Mouse (Mus musculus): ENCODE results near the gene 0610040J01Rik.

The 0610040J01Rik gene

GRCm38 (mm10) chr5:63811819-63812508 is at the start of gene 0610040J01Rik:
Gene 0610040J01Rik (plus strand): TSS chr5:63812363.
- Histone ChIP-seq H3K27me3 (ENCODE audit: control insufficient read depth, insufficient read depth, low read length, poor library complexity, severe bottlenecking) (no peaks in the 10 kb centered on the region; the same call in 1 of the 2 replicates), H3K36me3 (ENCODE audit: control insufficient read depth, insufficient read depth, low read length, poor library complexity, severe bottlenecking) (no peaks in the 10 kb centered on the region)
- DNase-seq (ENCODE audit: low read depth, low spot score) = peak; percentile 89

GRCm38 (mm10) chr5:63765886-63766285 is 46.3 kb upstream of the 0610040J01Rik start:
- no peaks in the 10 kb centered on the region for H3K27me3 ChIP-seq (ENCODE audit: control insufficient read depth, insufficient read depth, low read length, poor library complexity, severe bottlenecking)
- no peak for DNase-seq (ENCODE audit: low read depth, low spot score)
- H3K36me3 ChIP-seq (ENCODE audit: control insufficient read depth, insufficient read depth, low read length, poor library complexity, severe bottlenecking) = no peaks in the 10 kb centered on the region

DNA sequence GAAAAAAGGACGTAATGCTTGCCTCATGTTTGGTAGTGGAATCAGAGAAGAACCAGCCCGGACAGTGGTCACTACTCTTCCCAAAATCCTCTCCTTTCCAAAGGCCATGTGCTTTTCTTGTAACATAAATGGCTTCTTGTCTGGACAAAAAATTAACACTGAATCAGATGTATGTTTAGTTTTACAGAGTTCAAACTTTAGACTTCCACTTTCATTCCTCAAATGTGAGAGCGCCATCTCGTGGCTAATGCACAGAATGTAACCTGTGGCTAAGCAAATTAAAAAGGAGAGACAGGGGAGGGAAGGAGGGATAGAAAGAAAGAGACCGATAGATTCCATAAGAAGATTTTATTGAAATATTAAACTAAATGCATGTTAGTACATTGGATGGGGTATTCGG is 45.4 kb upstream of the 0610040J01Rik start:
- no peaks in the 10 kb centered on the region for H3K27me3 ChIP-seq (ENCODE audit: control insufficient read depth, insufficient read depth, low read length, poor library complexity, severe bottlenecking)
- no peaks in the 10 kb centered on the region for H3K36me3 ChIP-seq (ENCODE audit: control insufficient read depth, insufficient read depth, low read length, poor library complexity, severe bottlenecking)
- peak; percentile 76 for DNase-seq (ENCODE audit: low read depth, low spot score)

DNA sequence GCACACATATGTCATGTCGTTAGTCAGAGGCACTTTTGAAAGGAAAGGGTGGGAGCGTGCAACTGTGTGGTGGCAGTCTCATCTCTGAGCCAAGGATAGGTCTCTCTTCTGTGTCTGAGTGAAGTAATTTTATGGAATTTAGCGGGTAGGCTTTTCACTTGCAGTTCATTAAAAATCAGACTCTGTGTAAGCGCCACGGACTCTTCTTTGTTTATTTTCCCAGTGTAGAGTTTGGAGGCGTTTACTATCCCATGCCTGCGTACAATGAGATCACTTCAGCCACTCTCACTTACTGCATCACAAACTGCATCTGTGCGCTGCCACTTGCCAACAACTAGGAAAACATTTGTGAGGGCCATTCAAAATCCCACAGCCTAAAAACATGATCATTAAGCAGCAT is 44.7 kb upstream of the 0610040J01Rik start:
- DNase-seq (ENCODE audit: low read depth, low spot score) = no peak
- Histone ChIP-seq H3K27me3 (ENCODE audit: control insufficient read depth, insufficient read depth, low read length, poor library complexity, severe bottlenecking) (no peaks in the 10 kb centered on the region), H3K36me3 (ENCODE audit: control insufficient read depth, insufficient read depth, low read length, poor library complexity, severe bottlenecking) (no peaks in the 10 kb centered on the region)

DNA sequence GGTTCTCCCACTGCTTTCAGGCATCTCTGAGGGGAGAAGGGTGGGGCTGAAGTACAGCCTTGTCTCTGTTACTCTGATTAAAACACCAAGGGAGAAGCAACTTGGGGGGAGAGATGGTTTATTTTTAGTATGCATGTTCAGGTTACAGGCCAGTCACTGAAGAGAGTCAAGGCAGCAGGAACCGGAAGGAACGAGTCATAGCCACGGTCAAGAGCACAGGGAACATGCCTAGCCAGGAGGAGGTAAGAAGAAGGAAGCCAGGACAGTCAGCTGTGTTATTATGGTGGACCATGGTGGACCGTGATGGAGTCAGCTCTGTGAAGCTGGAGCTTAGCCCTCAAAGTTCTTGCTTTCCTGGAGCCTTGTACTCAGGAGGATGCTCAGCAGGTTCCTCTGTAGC is 43.9 kb upstream of the 0610040J01Rik start:
- no peak for DNase-seq (ENCODE audit: low read depth, low spot score)
- Histone ChIP-seq H3K36me3 (ENCODE audit: control insufficient read depth, insufficient read depth, low read length, poor library complexity, severe bottlenecking) (no peaks in the 10 kb centered on the region), H3K27me3 (ENCODE audit: control insufficient read depth, insufficient read depth, low read length, poor library complexity, severe bottlenecking) (no peaks in the 10 kb centered on the region)

GRCm38 (mm10) chr5:63772971-63773370 is 39.2 kb upstream of the 0610040J01Rik start:
- Histone ChIP-seq H3K27me3 (ENCODE audit: control insufficient read depth, insufficient read depth, low read length, poor library complexity, severe bottlenecking) (no peaks in the 10 kb centered on the region), H3K36me3 (ENCODE audit: control insufficient read depth, insufficient read depth, low read length, poor library complexity, severe bottlenecking) (no peaks in the 10 kb centered on the region)
- DNase-seq (ENCODE audit: low read depth, low spot score) = no peak

DNA sequence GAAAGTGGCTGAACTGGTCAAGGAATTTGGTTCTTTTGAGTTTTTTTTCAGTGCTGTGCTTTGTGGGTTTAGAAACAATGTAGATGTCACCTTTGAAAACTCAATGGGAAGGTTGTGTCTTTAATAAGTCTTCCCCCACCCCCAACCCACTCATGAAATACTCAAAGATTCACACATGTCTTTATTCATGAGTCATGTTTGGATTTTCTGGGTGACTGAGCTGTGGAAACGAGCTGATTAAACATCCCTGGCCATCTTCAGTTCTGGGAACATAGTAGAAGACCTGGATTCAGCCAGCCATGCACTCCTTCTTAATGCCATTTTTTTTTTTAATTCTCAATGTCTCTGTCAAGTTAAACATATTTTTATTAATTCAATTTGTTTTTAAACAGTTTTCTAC is 38.6 kb upstream of the 0610040J01Rik start:
- DNase-seq (ENCODE audit: low read depth, low spot score) = no peak
- H3K36me3 ChIP-seq (ENCODE audit: control insufficient read depth, insufficient read depth, low read length, poor library complexity, severe bottlenecking) = no peaks in the 10 kb centered on the region
- no peaks in the 10 kb centered on the region for H3K27me3 ChIP-seq (ENCODE audit: control insufficient read depth, insufficient read depth, low read length, poor library complexity, severe bottlenecking)

DNA sequence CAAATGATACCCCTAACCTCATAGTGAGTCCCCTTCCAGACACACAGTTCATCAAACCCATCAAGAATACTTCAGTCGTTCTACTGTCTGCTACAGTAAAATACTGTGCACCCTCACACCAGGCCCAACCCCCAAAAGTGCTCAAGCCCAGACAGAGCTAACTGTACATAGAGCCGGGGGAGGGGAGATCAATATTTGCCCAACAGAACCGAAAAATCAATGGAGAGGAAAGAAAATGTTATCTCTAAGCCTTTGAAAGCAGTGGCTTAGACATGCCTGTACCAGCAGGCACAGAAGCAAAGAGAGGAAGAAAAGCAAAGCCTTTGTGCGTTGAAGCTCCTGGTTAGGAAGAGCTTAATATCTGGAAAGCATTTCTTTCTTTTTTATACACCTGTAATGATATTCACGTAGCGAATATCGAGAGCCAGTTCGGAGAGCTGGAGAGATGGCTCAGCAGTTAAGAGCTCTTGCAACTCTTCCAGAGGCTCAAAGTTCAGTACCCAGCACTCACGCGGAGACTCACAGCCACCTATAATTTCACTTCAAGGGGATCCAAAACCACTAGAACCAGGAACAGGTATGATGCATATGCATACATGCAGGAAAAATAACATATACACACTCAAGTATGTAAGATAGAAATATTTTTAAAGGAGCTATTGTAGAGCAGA is 23.9 kb upstream of the 0610040J01Rik start:
- Histone ChIP-seq H3K27me3 (ENCODE audit: control insufficient read depth, insufficient read depth, low read length, poor library complexity, severe bottlenecking) (no peaks in the 10 kb centered on the region), H3K36me3 (ENCODE audit: control insufficient read depth, insufficient read depth, low read length, poor library complexity, severe bottlenecking) (no peaks in the 10 kb centered on the region)
- DNase-seq (ENCODE audit: low read depth, low spot score) = no peak

GRCm38 (mm10) chr5:63812509-63812865 is 324 bp downstream of the 0610040J01Rik start:
- DNase-seq (ENCODE audit: low read depth, low spot score) = no peak
- no peaks in the 10 kb centered on the region; the same call in 1 of the 2 replicates for H3K27me3 ChIP-seq (ENCODE audit: control insufficient read depth, insufficient read depth, low read length, poor library complexity, severe bottlenecking)
- no peaks in the 10 kb centered on the region for H3K36me3 ChIP-seq (ENCODE audit: control insufficient read depth, insufficient read depth, low read length, poor library complexity, severe bottlenecking)

GRCm38 (mm10) chr5:63816643-63817042 is 4.5 kb downstream of the 0610040J01Rik start:
- no peaks in the 10 kb centered on the region for H3K36me3 ChIP-seq (ENCODE audit: control insufficient read depth, insufficient read depth, low read length, poor library complexity, severe bottlenecking)
- no peaks in the 10 kb centered on the region for H3K27me3 ChIP-seq (ENCODE audit: control insufficient read depth, insufficient read depth, low read length, poor library complexity, severe bottlenecking)
- no peak for DNase-seq (ENCODE audit: low read depth, low spot score)

DNA sequence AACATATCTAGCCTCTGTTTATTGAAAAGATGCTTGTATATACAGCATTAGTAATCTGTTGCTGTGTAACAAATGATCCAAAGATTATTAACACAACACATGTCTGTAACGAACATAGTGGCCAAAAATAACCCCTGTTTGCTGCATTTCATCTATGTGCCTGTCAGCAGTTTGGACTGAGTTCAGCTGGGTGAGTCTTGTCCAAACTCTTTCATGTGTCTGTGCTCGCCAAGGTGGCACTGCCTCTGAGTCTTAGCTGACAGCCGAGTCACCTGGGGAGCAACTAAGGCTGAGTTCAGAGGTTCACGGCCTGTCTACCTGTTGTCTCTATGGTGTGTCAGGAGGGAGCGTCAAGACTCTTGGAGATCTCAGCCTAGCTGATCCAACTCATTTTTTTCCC is 5.1 kb downstream of the 0610040J01Rik start:
- no peak for DNase-seq (ENCODE audit: low read depth, low spot score)
- Histone ChIP-seq H3K36me3 (ENCODE audit: control insufficient read depth, insufficient read depth, low read length, poor library complexity, severe bottlenecking) (no peaks in the 10 kb centered on the region), H3K27me3 (ENCODE audit: control insufficient read depth, insufficient read depth, low read length, poor library complexity, severe bottlenecking) (no peaks in the 10 kb centered on the region)

DNA sequence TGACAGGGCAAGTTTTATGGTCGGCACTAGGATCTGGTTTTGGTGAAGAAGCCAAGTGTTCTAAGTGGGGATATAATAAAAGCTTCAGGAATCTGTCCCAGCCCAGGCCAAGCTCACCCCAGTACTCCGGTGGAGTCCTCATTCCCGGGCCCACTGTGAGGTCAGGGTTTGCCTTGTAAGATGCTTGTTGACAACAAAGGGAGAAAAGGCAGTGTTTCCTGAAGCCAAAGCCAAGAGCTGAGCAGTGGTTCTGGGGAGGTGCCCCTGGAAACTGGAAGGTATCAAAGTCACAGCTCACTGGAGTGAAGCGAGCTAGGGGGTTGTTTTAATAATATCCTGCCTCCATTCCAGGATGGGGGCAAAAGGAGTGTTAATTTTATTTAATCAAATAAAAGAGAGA is 6.8 kb downstream of the 0610040J01Rik start:
- Histone ChIP-seq H3K36me3 (ENCODE audit: control insufficient read depth, insufficient read depth, low read length, poor library complexity, severe bottlenecking) (no peaks in the 10 kb centered on the region), H3K27me3 (ENCODE audit: control insufficient read depth, insufficient read depth, low read length, poor library complexity, severe bottlenecking) (no peaks in the 10 kb centered on the region)
- no peak for DNase-seq (ENCODE audit: low read depth, low spot score)

DNA sequence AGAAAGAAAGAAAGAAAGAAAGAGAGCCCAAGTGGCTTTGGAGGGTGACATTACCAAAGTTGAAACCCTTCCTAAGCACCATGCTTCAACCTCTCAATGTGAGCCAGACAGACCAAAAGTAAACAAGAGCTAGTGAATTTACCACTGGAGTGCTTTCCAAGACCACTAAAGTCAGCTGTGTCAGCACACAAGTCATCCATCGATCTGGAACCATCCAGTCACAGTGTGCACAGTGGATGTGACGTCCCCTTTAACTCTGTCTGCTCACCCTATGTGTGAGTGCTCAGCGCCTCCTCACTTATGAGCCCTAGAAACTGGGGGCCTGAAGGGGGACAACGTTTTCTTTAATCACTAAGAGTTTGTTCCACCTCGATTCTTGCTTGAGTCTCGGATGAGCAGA is 7.4 kb downstream of the 0610040J01Rik start:
- Histone ChIP-seq H3K36me3 (ENCODE audit: control insufficient read depth, insufficient read depth, low read length, poor library complexity, severe bottlenecking) (no peaks in the 10 kb centered on the region), H3K27me3 (ENCODE audit: control insufficient read depth, insufficient read depth, low read length, poor library complexity, severe bottlenecking) (no peaks in the 10 kb centered on the region)
- no peak for DNase-seq (ENCODE audit: low read depth, low spot score)

DNA sequence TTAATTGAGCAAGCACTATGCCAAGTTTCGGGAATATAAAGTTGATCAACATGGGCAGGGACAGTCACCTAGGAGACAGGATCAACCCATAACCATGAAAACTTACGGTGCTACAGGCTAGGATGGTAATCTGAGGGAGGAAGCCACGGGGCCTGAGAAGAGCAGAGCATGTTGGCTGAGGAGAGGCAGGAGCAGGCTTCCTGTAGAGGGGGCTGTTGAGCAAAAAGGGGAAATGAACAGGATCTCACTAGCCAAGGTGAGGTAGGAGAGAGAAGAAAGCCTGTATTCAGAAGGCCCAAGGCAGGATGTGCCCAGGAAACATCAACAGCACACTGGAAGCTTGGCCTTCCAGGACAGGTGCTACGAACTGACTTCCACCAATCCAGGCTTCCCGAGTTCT is 9.0 kb downstream of the 0610040J01Rik start:
- Histone ChIP-seq H3K36me3 (ENCODE audit: control insufficient read depth, insufficient read depth, low read length, poor library complexity, severe bottlenecking) (no peaks in the 10 kb centered on the region), H3K27me3 (ENCODE audit: control insufficient read depth, insufficient read depth, low read length, poor library complexity, severe bottlenecking) (no peaks in the 10 kb centered on the region)
- DNase-seq (ENCODE audit: low read depth, low spot score) = peak; percentile 44

GRCm38 (mm10) chr5:63821860-63822259 is 9.7 kb downstream of the 0610040J01Rik start:
- DNase-seq (ENCODE audit: low read depth, low spot score) = no peak
- Histone ChIP-seq H3K27me3 (ENCODE audit: control insufficient read depth, insufficient read depth, low read length, poor library complexity, severe bottlenecking) (no peaks in the 10 kb centered on the region), H3K36me3 (ENCODE audit: control insufficient read depth, insufficient read depth, low read length, poor library complexity, severe bottlenecking) (no peaks in the 10 kb centered on the region)
